Mouse (Mus musculus): ENCODE data around the gene Spem1.

DNA sequence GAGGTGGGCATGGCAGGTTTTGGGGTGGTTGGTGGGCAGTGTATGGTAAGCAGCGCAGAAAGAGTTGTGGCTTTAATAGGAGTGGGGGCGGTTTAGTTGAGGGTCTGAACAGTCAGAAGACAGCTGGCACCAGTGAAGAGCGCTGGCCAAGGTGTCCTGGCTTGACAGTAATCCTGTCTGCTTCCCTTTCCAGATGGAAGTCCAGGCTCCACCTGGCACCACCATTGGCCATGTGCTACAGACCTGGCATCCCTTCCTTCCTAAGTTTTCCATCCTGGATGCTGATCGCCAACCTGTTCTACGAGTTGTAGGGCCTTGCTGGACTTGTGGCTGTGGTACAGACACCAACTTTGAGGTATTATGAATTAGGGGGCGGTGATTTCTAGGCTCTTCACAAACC lies 26.0 kb upstream of the Spem1 start:
- TF ChIP-seq CTCF (IDR thresholded peaks at IDR 0.05; ENCODE audit: low read depth, low read length), result no peak
- TF ChIP-seq POLR2A (IDR thresholded peaks at IDR 0.05; ENCODE audit: insufficient read depth, low read length), result no peak
- no peak for TF ChIP-seq EP300 (IDR thresholded peaks at IDR 0.05; ENCODE audit: insufficient read depth, low read depth, low read length)

Measured in ES-Bruce4 (cell line).